17 mouse cellular contexts compared by ENCODE assay signal in genomic region chr14:121097640-121098435, GRCm38 (mm10).
DNase-seq lines count a peak whose midpoint lies in the region; ATAC-seq and TF ChIP-seq lines count a peak whose summit lies in the region.
"Had no signal": no experiment of that assay in that cellular context is flagged by ENCODE, and none has a peak within 500 bp of the region (broad histone marks: within the 10 kb centered on the region; RNA-seq: fewer than 3 reads in every experiment).

No protein-coding gene starts in this region.

- H3K9ac ChIP-seq in heart, embryonic 13.5 days: no peak overlapping the region
- H3K9ac ChIP-seq in intestine, postnatal 0 days (ENCODE audit: low read depth, low read length): no peak overlapping the region
- H3K9ac ChIP-seq: hindbrain, embryonic 15.5 days; stomach, embryonic 15.5 days had no signal

- peak overlapping the region; percentile 38 for H3K4me2 ChIP-seq in heart, embryonic 13.5 days
- H3K4me2 ChIP-seq in intestine, postnatal 0 days (replicated peaks; ENCODE audit: low read depth): no peak overlapping the region
- H3K4me2 ChIP-seq: hindbrain, embryonic 15.5 days; liver, embryonic 11.5 days; stomach, embryonic 15.5 days had no signal

- no peaks in the 10 kb centered on the region for H3K9me3 ChIP-seq in heart, embryonic 13.5 days
- no peaks in the 10 kb centered on the region for H3K9me3 ChIP-seq in intestine, postnatal 0 days (ENCODE audit: control insufficient read depth)
- H3K9me3 ChIP-seq: hindbrain, embryonic 15.5 days; stomach, embryonic 15.5 days had no signal

- peaks cover 71% of the 10 kb centered on the region for H3K4me1 ChIP-seq in heart, embryonic 13.5 days
- H3K4me1 ChIP-seq in intestine, postnatal 0 days (replicated peaks; ENCODE audit: control insufficient read depth, insufficient read depth, low read length): peaks cover 22% of the 10 kb centered on the region

- peaks cover 8% of the 10 kb centered on the region for H3K36me3 ChIP-seq in heart, embryonic 13.5 days
- H3K36me3 ChIP-seq in intestine, postnatal 0 days (ENCODE audit: control insufficient read depth, insufficient read depth): no peaks in the 10 kb centered on the region; the same call in 1 of the 2 replicates
- H3K36me3 ChIP-seq: stomach, embryonic 15.5 days had no signal

- no peak for TF ChIP-seq CTCF in intestine, postnatal 0 days (IDR thresholded peaks at IDR 0.05; ENCODE audit: low read depth)

- no peak for ATAC-seq in heart, embryonic 13.5 days (ENCODE audit: extremely low read depth, insufficient number of reproducible peaks, low FRiP score, low TSS enrichment)
- peak; percentile 44 for ATAC-seq in intestine, postnatal 0 days

- no peak for DNase-seq in heart, postnatal 25 days (ENCODE audit: low spot score)
- DNase-seq in left cerebral cortex, postnatal 4 days: peak; percentile 14
- no peak for DNase-seq in left cerebral cortex, postnatal 25 days (ENCODE audit: low spot score in 2 of 2)
- DNase-seq in adipocyte (ENCODE audit: low spot score): peak; percentile 3
- DNase-seq in gastrocnemius, postnatal 4 days (ENCODE audit: low spot score in 2 of 2): no peak
- DNase-seq in T-cell, adult 2 months (ENCODE audit: low spot score): no peak
- DNase-seq: cerebellum, adult 11-12 months; gastrocnemius, postnatal 25 days; kidney, postnatal 36 days; midbrain, embryonic 14.5 days; thymus, postnatal 14 days had no signal

- WGBS in heart, embryonic 13.5 days: 39% methylated on average over 12 of the region's 12 CpGs
- 43% methylated on average over 12 of the region's 12 CpGs for WGBS in intestine, postnatal 0 days

- H3K27ac ChIP-seq in heart, embryonic 13.5 days (replicated peaks): peak overlapping the region; percentile 79
- no peak overlapping the region for H3K27ac ChIP-seq in intestine, postnatal 0 days (ENCODE audit: low read depth, low read length)
- H3K27ac ChIP-seq: hindbrain, embryonic 15.5 days; macrophage; stomach, embryonic 15.5 days had no signal

- no peak overlapping the region for H3K4me3 ChIP-seq in heart, embryonic 13.5 days
- H3K4me3 ChIP-seq in intestine, postnatal 0 days (ENCODE audit: low read depth, low read length): no peak overlapping the region
- H3K4me3 ChIP-seq: hindbrain, embryonic 15.5 days; stomach, embryonic 15.5 days had no signal

- intact Hi-C loops in heart, postnatal 25 days (cut with DNase I): no loop called here
- intact Hi-C loops in left cerebral cortex, postnatal 4 days (cut with DNase I): no loop called here
- intact Hi-C loops in left cerebral cortex, postnatal 25 days (cut with DNase I): no loop called here

- no peaks in the 10 kb centered on the region for H3K27me3 ChIP-seq in heart, embryonic 13.5 days (replicated peaks)
- H3K27me3 ChIP-seq in intestine, postnatal 0 days (replicated peaks; ENCODE audit: control insufficient read depth, insufficient read depth, low read length): no peaks in the 10 kb centered on the region
- H3K27me3 ChIP-seq: hindbrain, embryonic 15.5 days; stomach, embryonic 15.5 days had no signal

Comparison
In these comparisons a context has a peak if more than half of its experiments do, and no peak if none do; other contexts are left out.
1. DNase-seq: peak in left cerebral cortex, postnatal 4 days (single experiment) and adipocyte (single experiment); none in heart, postnatal 25 days (single experiment), left cerebral cortex, postnatal 25 days (0 of 2), gastrocnemius, postnatal 4 days (0 of 2) and T-cell, adult 2 months (single experiment).